Mouse (Mus musculus): Measurements from ENCODE around the gene Dock7.

- TF ChIP-seq POLR2A (IDR thresholded peaks at IDR 0.05; ENCODE audit: insufficient read depth, low read depth, low read length) (no peak), CTCF (IDR thresholded peaks at IDR 0.05; ENCODE audit: insufficient read depth, low read depth, low read length) (no peak)
Measured at GRCm38 (mm10) chr4:99091151-99091701, 29.5 kb downstream of the Dock7 start.

All from olfactory bulb, adult 2 months (tissue).